Mouse (Mus musculus) ES-Bruce4 (cell line): ENCODE measurements at regions not wholly inside any gene's neighbourhood (a gene's known extent, or its start where the extent isn't known, plus 50 kb on each side); places are given as distances from the start of the nearest gene placed in this dataset.

Source experiments
- CTCF ChIP-seq: IDR thresholded peaks from one replicate; pipeline ENCODE4 v1.8.1; 2011; ENCODE audit warnings: low read depth, low read length
- EP300 ChIP-seq: IDR thresholded peaks from 2 replicates; pipeline ENCODE4 v1.6.1; 2011; ENCODE audit warnings: low read depth, low read length; ENCODE audit not compliant: insufficient read depth
- POLR2A ChIP-seq: IDR thresholded peaks from one replicate; pipeline ENCODE4 v1.8.1; 2011; ENCODE audit warnings: low read length; ENCODE audit not compliant: insufficient read depth

- TF ChIP-seq EP300 = no peak
- TF ChIP-seq CTCF = no peak
- TF ChIP-seq POLR2A = no peak
Measured at GRCm38 (mm10) chr1:127015894-127016245, 185.3 kb upstream of the Nckap5 start.
